Mouse (Mus musculus) neural tube, embryonic 11.5 days (tissue): ENCODE results near the gene Bank1. TPM values are rescaled to one million over a fixed set of nuclear protein-coding genes. Genes with fewer than 3 reads are reported as not detected.

Source experiments
- ATAC-seq: fragments of 200-750 bp; cut with Nextera tagmentation; 2 replicates; pipeline ENCODE4 v1.8.0; 2017; ENCODE audit warnings: moderate number of reproducible peaks, mild to moderate bottlenecking, moderate TSS enrichment, moderate library complexity; ENCODE audit not compliant: insufficient read depth, low FRiP score, low TSS enrichment
- DNase-seq: peaks from one replicate; pipeline ENCODE4 v3.0.0-alpha.2; 2015; ENCODE audit warnings: low spot score
- H3K27ac ChIP-seq: fragments of 300-500 bp; sonication (generic); 2 replicates; pipeline ENCODE4 v1.5.1; 2014; ENCODE audit warnings: low read depth, mild to moderate bottlenecking, low read length
- H3K27me3 ChIP-seq: fragments of 300-500 bp; sonication (generic); 2 replicates; pipeline ENCODE4 v1.6.1; 2014; ENCODE audit warnings: mild to moderate bottlenecking, low read length, mixed read lengths; ENCODE audit not compliant: control insufficient read depth, insufficient read depth
- H3K36me3 ChIP-seq: fragments of 300-500 bp; sonication (generic); 2 replicates; pipeline ENCODE4 v1.6.1; 2014; ENCODE audit warnings: mild to moderate bottlenecking, low read length, moderate library complexity, mixed read lengths; ENCODE audit not compliant: control insufficient read depth, insufficient read depth
- H3K4me1 ChIP-seq: fragments of 300-500 bp; sonication (generic); 2 replicates; pipeline ENCODE4 v1.6.1; 2014; ENCODE audit warnings: low read length, mixed read lengths; ENCODE audit not compliant: control insufficient read depth, insufficient read depth
- H3K4me2 ChIP-seq: fragments of 300-500 bp; sonication (generic); 2 replicates; pipeline ENCODE4 v1.6.1; 2014; ENCODE audit warnings: low read depth, mild to moderate bottlenecking, moderate library complexity
- H3K4me3 ChIP-seq: fragments of 300-500 bp; sonication (generic); 2 replicates; pipeline ENCODE4 v1.5.1; 2014; ENCODE audit warnings: low read depth, low read length
- H3K9ac ChIP-seq: fragments of 300-500 bp; sonication (generic); 2 replicates; pipeline ENCODE4 v1.6.1; 2014; ENCODE audit warnings: mild to moderate bottlenecking, low read length
- H3K9me3 ChIP-seq: fragments of 300-500 bp; sonication (generic); 2 replicates; pipeline ENCODE4 v1.6.1; 2016; ENCODE audit warnings: low read length; ENCODE audit not compliant: control insufficient read depth
- WGBS: fragments of 180-500 bp; shearing (Covaris S2); extraction: QIAGEN DNeasy Blood & Tissue Kit; methylation state at CpG from one replicate; pipeline ENCODE4 v1.1.7; 2014; 5-methylcytosine and 5-hydroxymethylcytosine counted together
- polyA plus RNA-seq: library from polyadenylated mRNA; unstranded; fragments of >200 nt; fragmentation: Nextera tagmentation; extraction: Ambion mirVana; gene quantifications from 2 replicates; pipeline ENCODE4 v1.2.1, GENCODE M21; 2014

Bank1 gene
- polyA plus RNA-seq, 1 experiment from 2014 or later: 0.24 TPM

- ATAC-seq: no peak
- 68% methylated on average over 2 of the region's 2 CpGs for WGBS
- H3K9ac ChIP-seq: no peak overlapping the region
- no peaks in the 10 kb centered on the region for H3K27me3 ChIP-seq
- DNase-seq: no peak
- no peaks in the 10 kb centered on the region for H3K4me1 ChIP-seq
- no peaks in the 10 kb centered on the region for H3K36me3 ChIP-seq
- no peak overlapping the region for H3K27ac ChIP-seq
- no peaks in the 10 kb centered on the region for H3K9me3 ChIP-seq
- H3K4me3 ChIP-seq: no peak overlapping the region
- no peak overlapping the region for H3K4me2 ChIP-seq
Measured at GRCm38 (mm10) chr3:136297355-136297754, 28.5 kb downstream of the Bank1 start.

GRCm38 (mm10) chr3:136295250-136295649, 30.6 kb downstream of the Bank1 start:
- H3K4me1 ChIP-seq: no peaks in the 10 kb centered on the region
- H3K4me2 ChIP-seq: no peak overlapping the region
- H3K4me3 ChIP-seq: no peak overlapping the region
- H3K9ac ChIP-seq: no peak overlapping the region
- 85% methylated on average over 2 of the region's 2 CpGs for WGBS
- DNase-seq: no peak
- no peak for ATAC-seq
- no peak overlapping the region for H3K27ac ChIP-seq
- no peaks in the 10 kb centered on the region for H3K9me3 ChIP-seq
- no peaks in the 10 kb centered on the region for H3K27me3 ChIP-seq
- H3K36me3 ChIP-seq: no peaks in the 10 kb centered on the region

GRCm38 (mm10) chr3:136287883-136288282, 38.0 kb downstream of the Bank1 start:
- ATAC-seq: no peak
- WGBS: 83% methylated on average over 2 of the region's 2 CpGs

GRCm38 (mm10) chr3:136264969-136265595, 60.8 kb downstream of the Bank1 start:
- no peaks in the 10 kb centered on the region for H3K36me3 ChIP-seq
- no peak for DNase-seq
- H3K27me3 ChIP-seq: no peaks in the 10 kb centered on the region
- H3K4me3 ChIP-seq: no peak overlapping the region
- H3K9ac ChIP-seq: no peak overlapping the region
- H3K4me2 ChIP-seq: no peak overlapping the region
- no peak overlapping the region for H3K27ac ChIP-seq
- ATAC-seq: no peak
- WGBS: 89% methylated on average over 8 of the region's 8 CpGs
- no peaks in the 10 kb centered on the region for H3K9me3 ChIP-seq
- H3K4me1 ChIP-seq: no peaks in the 10 kb centered on the region

More at GRCm38 (mm10) chr3:136287883-136288282, 38.0 kb downstream of the Bank1 start:
- H3K9ac ChIP-seq: no peak overlapping the region
- H3K4me2 ChIP-seq: no peak overlapping the region
- H3K27me3 ChIP-seq: no peaks in the 10 kb centered on the region
- no peak for DNase-seq
- no peak overlapping the region for H3K4me3 ChIP-seq
- H3K4me1 ChIP-seq: no peaks in the 10 kb centered on the region
- H3K9me3 ChIP-seq: no peaks in the 10 kb centered on the region
- no peak overlapping the region for H3K27ac ChIP-seq
- H3K36me3 ChIP-seq: no peaks in the 10 kb centered on the region

- Histone ChIP-seq H3K9me3 (no peaks in the 10 kb centered on the region), H3K27ac (no peak overlapping the region), H3K9ac (no peak overlapping the region), H3K27me3 (no peaks in the 10 kb centered on the region), H3K36me3 (no peaks in the 10 kb centered on the region), H3K4me3 (no peak overlapping the region), H3K4me1 (no peaks in the 10 kb centered on the region), H3K4me2 (no peak overlapping the region)
- no peak for ATAC-seq
- WGBS: 94% methylated on average over 3 of the region's 3 CpGs
- no peak for DNase-seq
Measured at GRCm38 (mm10) chr3:136257761-136258160, 68.1 kb downstream of the Bank1 start.

GRCm38 (mm10) chr3:136254713-136255112, 71.2 kb downstream of the Bank1 start:
- H3K9me3 ChIP-seq: no peaks in the 10 kb centered on the region
- no peak overlapping the region for H3K4me3 ChIP-seq
- no peak overlapping the region for H3K4me2 ChIP-seq
- no peak overlapping the region for H3K27ac ChIP-seq
- H3K27me3 ChIP-seq: no peaks in the 10 kb centered on the region
- ATAC-seq: no peak
- no peaks in the 10 kb centered on the region for H3K36me3 ChIP-seq
- no peaks in the 10 kb centered on the region for H3K4me1 ChIP-seq
- DNase-seq: no peak
- H3K9ac ChIP-seq: no peak overlapping the region
- 61% methylated on average over 2 of the region's 2 CpGs for WGBS

- ATAC-seq: no peak
- H3K4me1 ChIP-seq: no peaks in the 10 kb centered on the region
- no peak overlapping the region for H3K9ac ChIP-seq
- H3K36me3 ChIP-seq: no peaks in the 10 kb centered on the region
- H3K9me3 ChIP-seq: no peaks in the 10 kb centered on the region
- no peak for DNase-seq
- 79% methylated on average over 4 of the region's 4 CpGs for WGBS
- H3K4me3 ChIP-seq: no peak overlapping the region
- H3K4me2 ChIP-seq: no peak overlapping the region
- no peaks in the 10 kb centered on the region for H3K27me3 ChIP-seq
- no peak overlapping the region for H3K27ac ChIP-seq
Measured at GRCm38 (mm10) chr3:136252820-136253219, 73.0 kb downstream of the Bank1 start.

GRCm38 (mm10) chr3:136251578-136251977, 74.3 kb downstream of the Bank1 start:
- 93% methylated on average over 4 of the region's 4 CpGs for WGBS
- no peaks in the 10 kb centered on the region for H3K27me3 ChIP-seq
- H3K4me1 ChIP-seq: no peaks in the 10 kb centered on the region
- no peaks in the 10 kb centered on the region for H3K36me3 ChIP-seq
- H3K9me3 ChIP-seq: no peaks in the 10 kb centered on the region
- H3K9ac ChIP-seq: no peak overlapping the region
- H3K27ac ChIP-seq: no peak overlapping the region
- H3K4me2 ChIP-seq: no peak overlapping the region
- ATAC-seq: no peak
- DNase-seq: no peak
- no peak overlapping the region for H3K4me3 ChIP-seq

GRCm38 (mm10) chr3:136247331-136247730, 78.5 kb downstream of the Bank1 start:
- Histone ChIP-seq H3K36me3 (no peaks in the 10 kb centered on the region), H3K9me3 (no peaks in the 10 kb centered on the region), H3K4me2 (no peak overlapping the region), H3K27me3 (no peaks in the 10 kb centered on the region), H3K4me1 (no peaks in the 10 kb centered on the region), H3K4me3 (no peak overlapping the region), H3K9ac (no peak overlapping the region), H3K27ac (no peak overlapping the region)
- ATAC-seq: no peak
- no peak for DNase-seq
- 81% methylated on average over 5 of the region's 5 CpGs for WGBS
